Mouse (Mus musculus) myocyte (in vitro differentiated cells): Measurements from ENCODE around the gene Ncln.

Experiments
- E2F4 ChIP-seq: IDR thresholded peaks from one replicate; pipeline ENCODE4 v1.6.1; 2011; ENCODE audit warnings: mild to moderate bottlenecking, control low read depth, moderate library complexity; ENCODE audit not compliant: insufficient read depth
- MAX ChIP-seq: IDR thresholded peaks from one replicate; pipeline ENCODE4 v1.6.1; 2011; ENCODE audit warnings: low read depth, mild to moderate bottlenecking, control low read depth
- MYOD1 ChIP-seq, 3 experiments: IDR thresholded peaks; one replicate each; pipeline ENCODE4 v1.6.1; 2011; ENCODE audit warnings: control low read depth in 2 of 3, low read depth in 2 of 3, mild to moderate bottlenecking in 2 of 3, moderate library complexity in 1 of 3; ENCODE audit not compliant: insufficient read length in 2 of 3, control insufficient read depth in 1 of 3
- MYOG ChIP-seq, 3 experiments: IDR thresholded peaks; one replicate each; pipeline ENCODE4 v1.6.1; 2011; ENCODE audit warnings: control low read depth in 2 of 3, low read depth in 2 of 3, mild to moderate bottlenecking in 2 of 3; ENCODE audit not compliant: insufficient read length in 2 of 3, control insufficient read depth in 1 of 3, insufficient read depth in 1 of 3
- POLR2A ChIP-seq: IDR thresholded peaks from one replicate; pipeline ENCODE4 v1.6.1; 2011; ENCODE audit warnings: low read depth, mild to moderate bottlenecking, control low read depth, moderate library complexity; ENCODE audit not compliant: insufficient read length
- POLR2AphosphoS2 ChIP-seq: IDR thresholded peaks from one replicate; pipeline ENCODE4 v1.6.1; 2011; ENCODE audit warnings: low read depth, control low read depth; ENCODE audit not compliant: insufficient read length
- SRF ChIP-seq: IDR thresholded peaks from one replicate; pipeline ENCODE4 v1.6.1; 2011; ENCODE audit warnings: low read depth; ENCODE audit not compliant: control insufficient read depth, insufficient read length
- TCF12 ChIP-seq: IDR thresholded peaks from one replicate; pipeline ENCODE4 v1.6.1; 2011; ENCODE audit warnings: mild to moderate bottlenecking, control low read depth; ENCODE audit not compliant: poor library complexity, insufficient read depth, severe bottlenecking
- USF1 ChIP-seq: IDR thresholded peaks from one replicate; pipeline ENCODE4 v1.6.1; 2011; ENCODE audit warnings: low read depth, mild to moderate bottlenecking, control low read depth, moderate library complexity

DNA sequence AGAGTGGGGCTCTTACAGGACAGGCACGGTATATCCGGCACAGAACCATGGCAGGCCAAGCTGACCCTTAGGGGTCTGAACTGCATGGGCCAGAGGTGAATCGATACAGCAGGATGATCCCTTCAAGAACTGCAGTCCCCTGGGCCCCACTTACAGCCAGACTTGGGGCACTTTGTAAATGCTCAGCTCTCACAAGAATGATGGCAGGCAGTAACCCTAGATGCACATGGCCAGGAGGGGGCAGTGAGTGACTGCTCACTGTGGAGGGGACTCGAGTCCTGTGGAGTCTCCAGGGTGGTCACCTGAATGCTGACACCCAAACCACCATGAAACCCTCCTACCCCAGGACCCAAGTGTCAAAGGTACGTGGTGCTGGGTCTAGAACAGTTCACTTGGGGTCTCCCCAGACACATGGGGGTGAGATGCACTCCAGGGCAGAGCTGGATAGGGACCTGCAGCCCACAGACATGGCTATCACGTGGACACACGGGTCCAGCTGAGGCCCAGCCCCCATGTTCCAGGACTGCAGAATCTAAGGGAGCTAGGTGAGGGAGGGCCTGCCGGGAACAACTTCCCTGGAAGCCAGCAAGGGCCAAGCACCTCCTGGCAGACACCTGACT, 2.5 kb downstream of the Ncln start:
- TF ChIP-seq POLR2AphosphoS2 (no peak), POLR2A (no peak), MAX (no peak), USF1 (no peak), TCF12 (no peak), SRF (no peak), E2F4 (no peak), MYOG (IDR thresholded peaks at IDR 0.05; ENCODE audit: control insufficient read depth in 1 of 3, insufficient read depth in 1 of 3, insufficient read length in 2 of 3, low read depth in 2 of 3) (no peak), MYOD1 (IDR thresholded peaks at IDR 0.05; ENCODE audit: control insufficient read depth in 1 of 3, insufficient read length in 2 of 3, low read depth in 2 of 3) (no peak)
